Mouse (Mus musculus): Measurements from ENCODE around the gene Tcp11l2. TPM values are rescaled to one million over a fixed set of nuclear protein-coding genes. Genes with fewer than 3 reads are reported as not detected.

The Tcp11l2 gene
- total and polyA plus RNA-seq, 2 experiments from 2014 or later: 52.4 to 57.3 TPM

DNA sequence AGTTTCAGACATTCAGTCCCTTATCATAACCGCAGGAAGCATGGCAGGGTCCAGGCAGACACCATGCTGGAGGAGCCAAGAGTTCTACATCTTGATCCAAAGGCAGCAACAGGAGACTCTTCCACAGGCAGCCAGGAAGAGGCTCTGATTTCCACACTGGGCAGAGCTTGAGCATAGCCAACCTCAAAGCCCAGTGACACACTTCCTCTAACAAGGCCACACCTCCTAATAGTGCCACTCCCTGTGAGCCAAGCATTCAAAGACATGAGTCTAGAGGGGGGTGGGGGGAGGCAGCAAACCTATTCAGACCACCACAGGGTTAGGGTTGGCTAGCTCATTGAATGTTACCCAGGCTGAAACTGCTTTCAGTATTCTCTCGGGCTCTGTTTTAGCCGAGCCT, 24.6 kb upstream of the Tcp11l2 start:
- Histone ChIP-seq H3K36me3 (replicated peaks; ENCODE audit: control insufficient read depth, insufficient read depth, low read length) (no peaks in the 10 kb centered on the region), H3K9ac (replicated peaks; ENCODE audit: low read depth, low read length) (no peak overlapping the region), H3K4me2 (ENCODE audit: low read depth, low read length) (no peak overlapping the region), H3K27ac (ENCODE audit: low read depth) (no peak overlapping the region), H3K27me3 (ENCODE audit: control insufficient read depth, insufficient read depth, low read length) (no peaks in the 10 kb centered on the region), H3K9me3 (replicated peaks; ENCODE audit: control insufficient read depth, low read length) (no peaks in the 10 kb centered on the region), H3K4me1 (ENCODE audit: control insufficient read depth, insufficient read depth) (no peaks in the 10 kb centered on the region), H3K4me3 (ENCODE audit: low read depth, low read length) (no peak overlapping the region)
- TF ChIP-seq EP300 (IDR thresholded peaks at IDR 0.05; ENCODE audit: low read depth): no peak
- TF ChIP-seq CTCF (IDR thresholded peaks at IDR 0.05; ENCODE audit: low read depth): no peak
- WGBS: 85% methylated on average over 3 of the region's 3 CpGs
- ATAC-seq (ENCODE audit: insufficient read depth, low read depth) (no peak), DNase-seq (ENCODE audit: low spot score) (no peak)

DNA sequence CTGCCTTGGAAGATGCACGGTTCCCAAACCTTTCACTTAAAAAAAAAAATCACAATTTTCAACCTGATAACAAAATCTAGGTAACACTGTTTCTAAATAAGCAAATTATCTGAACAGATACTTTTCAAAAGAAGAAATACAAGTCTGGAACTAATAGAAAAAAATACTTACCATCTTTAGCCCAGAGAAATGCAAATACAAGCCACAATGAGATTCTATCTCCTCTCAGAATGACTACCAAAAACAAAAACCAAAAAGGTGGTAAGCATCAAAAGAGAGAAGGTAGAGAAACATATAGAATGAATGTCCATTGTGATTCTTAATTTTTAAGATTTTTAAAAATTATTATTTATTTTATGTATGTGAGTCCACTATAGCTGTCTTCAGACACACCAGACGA, 23.9 kb upstream of the Tcp11l2 start:
- no peak overlapping the region for H3K27ac ChIP-seq (ENCODE audit: low read depth)
- no peaks in the 10 kb centered on the region for H3K9me3 ChIP-seq (replicated peaks; ENCODE audit: control insufficient read depth, low read length)
- H3K4me3 ChIP-seq (ENCODE audit: low read depth, low read length): no peak overlapping the region
- no peak overlapping the region for H3K4me2 ChIP-seq (ENCODE audit: low read depth, low read length)
- H3K27me3 ChIP-seq (ENCODE audit: control insufficient read depth, insufficient read depth, low read length): no peaks in the 10 kb centered on the region
- no peaks in the 10 kb centered on the region for H3K36me3 ChIP-seq (replicated peaks; ENCODE audit: control insufficient read depth, insufficient read depth, low read length)
- no peak for ATAC-seq (ENCODE audit: insufficient read depth, low read depth)
- no peak for TF ChIP-seq EP300 (IDR thresholded peaks at IDR 0.05; ENCODE audit: low read depth)
- no peak for TF ChIP-seq CTCF (IDR thresholded peaks at IDR 0.05; ENCODE audit: low read depth)
- WGBS: 86% methylated on average over 2 of the region's 2 CpGs
- H3K4me1 ChIP-seq (ENCODE audit: control insufficient read depth, insufficient read depth): no peaks in the 10 kb centered on the region
- DNase-seq (ENCODE audit: low spot score): no peak
- H3K9ac ChIP-seq (replicated peaks; ENCODE audit: low read depth, low read length): no peak overlapping the region

DNA sequence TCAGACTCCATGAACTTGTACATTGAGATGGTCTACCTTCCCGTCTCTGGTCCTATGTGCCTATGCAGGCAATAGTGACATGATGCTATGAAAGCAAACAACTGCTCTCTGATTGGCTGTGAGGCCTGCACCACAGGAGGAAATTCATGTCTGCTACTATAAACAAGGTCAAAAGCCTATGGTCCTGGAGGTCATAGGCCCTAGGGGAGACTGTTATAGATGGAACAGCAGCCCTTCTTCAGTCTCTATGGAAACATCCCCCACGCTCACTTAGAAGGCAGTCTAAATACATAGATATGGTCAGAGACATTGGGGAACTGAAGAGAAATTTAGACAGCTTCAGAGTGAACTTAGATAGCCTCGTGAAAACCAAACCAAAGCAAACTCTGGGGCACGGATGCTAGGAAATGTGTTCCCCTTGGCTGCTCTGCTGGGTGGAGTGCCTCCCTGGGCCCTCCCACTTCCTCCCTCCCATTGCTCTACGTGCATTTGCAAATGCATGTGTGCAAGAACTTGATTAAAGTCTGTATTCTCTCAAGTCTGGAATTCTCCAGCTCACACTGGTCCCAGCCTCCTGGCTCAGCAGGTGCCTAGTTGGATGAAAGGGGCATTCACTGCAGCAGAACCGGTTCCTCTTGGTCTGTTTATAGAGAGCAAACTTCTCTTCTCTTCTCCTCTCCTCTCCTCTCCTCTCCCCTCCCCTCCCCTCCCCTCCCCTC, 22.0 kb upstream of the Tcp11l2 start:
- no peak overlapping the region for H3K4me3 ChIP-seq (ENCODE audit: low read depth, low read length)
- H3K27me3 ChIP-seq (ENCODE audit: control insufficient read depth, insufficient read depth, low read length): no peaks in the 10 kb centered on the region
- no peak for ATAC-seq (ENCODE audit: insufficient read depth, low read depth)
- no peaks in the 10 kb centered on the region for H3K36me3 ChIP-seq (replicated peaks; ENCODE audit: control insufficient read depth, insufficient read depth, low read length)
- no peak for DNase-seq (ENCODE audit: low spot score)
- H3K4me2 ChIP-seq (ENCODE audit: low read depth, low read length): no peak overlapping the region
- no peaks in the 10 kb centered on the region for H3K4me1 ChIP-seq (ENCODE audit: control insufficient read depth, insufficient read depth)
- no peak overlapping the region for H3K27ac ChIP-seq (ENCODE audit: low read depth)
- H3K9ac ChIP-seq (replicated peaks; ENCODE audit: low read depth, low read length): no peak overlapping the region
- 55% methylated on average over 6 of the region's 6 CpGs for WGBS
- no peaks in the 10 kb centered on the region for H3K9me3 ChIP-seq (replicated peaks; ENCODE audit: control insufficient read depth, low read length)
- TF ChIP-seq CTCF (IDR thresholded peaks at IDR 0.05; ENCODE audit: low read depth): no peak
- no peak for TF ChIP-seq EP300 (IDR thresholded peaks at IDR 0.05; ENCODE audit: low read depth)

DNA sequence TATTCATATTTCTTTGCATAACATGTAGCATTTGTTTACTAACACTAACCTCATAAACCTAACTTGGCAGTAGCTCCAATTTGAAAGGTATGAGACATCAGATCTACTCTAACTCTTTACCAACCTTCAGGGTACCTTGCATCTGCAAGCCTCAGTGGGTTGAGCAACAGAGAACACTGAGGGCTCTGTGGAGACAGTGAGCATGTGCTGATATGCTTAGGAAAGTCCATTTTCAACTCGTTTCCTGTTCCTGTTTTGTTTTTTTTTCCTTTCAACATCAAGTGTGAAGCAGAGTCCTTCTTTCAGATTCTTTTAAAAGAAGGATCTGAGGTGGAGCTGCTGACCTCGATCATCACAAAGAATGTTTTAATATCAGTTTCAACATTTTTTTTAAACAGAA, 20.3 kb upstream of the Tcp11l2 start:
- H3K4me1 ChIP-seq (ENCODE audit: control insufficient read depth, insufficient read depth): no peaks in the 10 kb centered on the region
- H3K9me3 ChIP-seq (replicated peaks; ENCODE audit: control insufficient read depth, low read length): no peaks in the 10 kb centered on the region
- H3K4me3 ChIP-seq (ENCODE audit: low read depth, low read length): no peak overlapping the region
- DNase-seq (ENCODE audit: low spot score) (no peak), ATAC-seq (ENCODE audit: insufficient read depth, low read depth) (no peak)
- H3K27me3 ChIP-seq (ENCODE audit: control insufficient read depth, insufficient read depth, low read length): no peaks in the 10 kb centered on the region
- TF ChIP-seq EP300 (IDR thresholded peaks at IDR 0.05; ENCODE audit: low read depth) (no peak), CTCF (IDR thresholded peaks at IDR 0.05; ENCODE audit: low read depth) (no peak)
- H3K27ac ChIP-seq (ENCODE audit: low read depth): no peak overlapping the region
- WGBS: 38% methylated on average over 2 of the region's 2 CpGs
- H3K4me2 ChIP-seq (ENCODE audit: low read depth, low read length): no peak overlapping the region
- no peak overlapping the region for H3K9ac ChIP-seq (replicated peaks; ENCODE audit: low read depth, low read length)
- no peaks in the 10 kb centered on the region for H3K36me3 ChIP-seq (replicated peaks; ENCODE audit: control insufficient read depth, insufficient read depth, low read length)

DNA sequence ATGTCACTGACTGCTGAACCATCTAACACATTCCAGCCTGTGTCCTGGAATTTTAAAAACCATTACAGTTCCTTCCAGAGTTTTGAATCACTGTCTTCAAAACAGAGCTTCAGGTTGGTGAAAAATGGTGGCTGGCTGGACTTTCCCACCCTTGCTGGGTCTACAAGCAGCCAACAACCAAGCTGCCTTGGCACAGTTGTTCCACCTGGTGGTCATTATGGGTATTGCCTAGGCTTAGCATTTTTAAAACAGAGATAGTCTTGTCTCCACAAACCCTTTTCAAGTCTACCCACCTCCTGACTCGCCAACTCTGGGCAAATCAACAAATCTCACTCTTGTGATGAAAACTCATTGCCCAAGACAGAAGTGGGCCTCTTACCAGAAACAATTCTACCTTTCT, 17.9 kb upstream of the Tcp11l2 start:
- Histone ChIP-seq H3K27ac (ENCODE audit: low read depth) (no peak overlapping the region), H3K4me1 (ENCODE audit: control insufficient read depth, insufficient read depth) (peaks cover 3% of the 10 kb centered on the region; the same call in 1 of the 2 replicates), H3K9me3 (replicated peaks; ENCODE audit: control insufficient read depth, low read length) (no peaks in the 10 kb centered on the region), H3K4me3 (ENCODE audit: low read depth, low read length) (no peak overlapping the region), H3K4me2 (ENCODE audit: low read depth, low read length) (no peak overlapping the region), H3K27me3 (ENCODE audit: control insufficient read depth, insufficient read depth, low read length) (no peaks in the 10 kb centered on the region), H3K36me3 (replicated peaks; ENCODE audit: control insufficient read depth, insufficient read depth, low read length) (no peaks in the 10 kb centered on the region), H3K9ac (replicated peaks; ENCODE audit: low read depth, low read length) (no peak overlapping the region)
- ATAC-seq (ENCODE audit: insufficient read depth, low read depth) (no peak), DNase-seq (ENCODE audit: low spot score) (no peak)
- 80% methylated on average over 1 of the region's 1 CpGs for WGBS
- TF ChIP-seq CTCF (IDR thresholded peaks at IDR 0.05; ENCODE audit: low read depth) (peak; percentile 47), EP300 (IDR thresholded peaks at IDR 0.05; ENCODE audit: low read depth) (no peak)

DNA sequence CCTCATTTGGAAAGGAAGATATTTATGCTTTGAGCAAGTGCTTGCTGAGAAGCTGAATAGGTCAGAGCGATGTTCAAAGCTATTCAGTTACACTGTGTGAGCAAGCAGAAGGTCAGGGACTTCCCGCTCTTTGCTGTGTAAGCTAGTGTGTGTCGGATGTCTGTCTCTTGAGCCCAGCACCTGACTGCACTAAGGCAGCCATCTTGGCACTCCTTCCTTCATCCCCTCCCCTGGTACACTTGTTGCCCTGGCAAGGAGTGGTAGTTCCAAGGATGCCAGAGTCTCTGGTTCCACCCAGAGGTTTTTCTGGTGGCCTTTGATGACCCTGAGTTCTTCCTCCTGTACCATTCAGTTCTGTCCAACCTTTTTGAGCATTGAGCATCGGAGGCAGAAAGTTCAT, 16.4 kb upstream of the Tcp11l2 start:
- no peaks in the 10 kb centered on the region for H3K9me3 ChIP-seq (replicated peaks; ENCODE audit: control insufficient read depth, low read length)
- no peak for TF ChIP-seq EP300 (IDR thresholded peaks at IDR 0.05; ENCODE audit: low read depth)
- TF ChIP-seq CTCF (IDR thresholded peaks at IDR 0.05; ENCODE audit: low read depth): no peak
- no peaks in the 10 kb centered on the region for H3K27me3 ChIP-seq (ENCODE audit: control insufficient read depth, insufficient read depth, low read length)
- no peak overlapping the region for H3K4me3 ChIP-seq (ENCODE audit: low read depth, low read length)
- ATAC-seq (ENCODE audit: insufficient read depth, low read depth) (no peak), DNase-seq (ENCODE audit: low spot score) (no peak)
- 78% methylated on average over 4 of the region's 4 CpGs for WGBS
- H3K9ac ChIP-seq (replicated peaks; ENCODE audit: low read depth, low read length): no peak overlapping the region
- H3K4me1 ChIP-seq (ENCODE audit: control insufficient read depth, insufficient read depth): peaks cover 3% of the 10 kb centered on the region; the same call in 1 of the 2 replicates
- H3K27ac ChIP-seq (ENCODE audit: low read depth): no peak overlapping the region
- H3K36me3 ChIP-seq (replicated peaks; ENCODE audit: control insufficient read depth, insufficient read depth, low read length): no peaks in the 10 kb centered on the region
- H3K4me2 ChIP-seq (ENCODE audit: low read depth, low read length): no peak overlapping the region

Data from heart, postnatal 0 days (tissue).